Comparison of ENCODE assay signal across 15 mouse cellular contexts in genomic region chr4:7891128-7891527, GRCm38 (mm10).
DNase-seq lines count a peak whose midpoint lies in the region; ATAC-seq and TF ChIP-seq lines count a peak whose summit lies in the region.
"Had no signal": no experiment of that assay in that cellular context is flagged by ENCODE, and none has a peak within 500 bp of the region (broad histone marks: within the 10 kb centered on the region; RNA-seq: fewer than 3 reads in every experiment).

No protein-coding gene starts in this region.

- TF ChIP-seq CTCF in G1E (IDR thresholded peaks at IDR 0.05; ENCODE audit: low read depth, low read length), result 0 out of 2 replicates have a peak, but pooled peaks have one; percentile 19

- no peaks in the 10 kb centered on the region for H3K9me3 ChIP-seq in G1E (replicated peaks)
- H3K9me3 ChIP-seq: lung, embryonic 15.5 days; megakaryocyte, embryonic 14.5 days had no signal

- ATAC-seq in G1E (ENCODE audit: extremely low read depth, insufficient number of reproducible peaks, low FRiP score, poor library complexity, severe bottlenecking), result no peak
- ATAC-seq: forebrain, embryonic 16.5 days had no signal

- DNase-seq in heart, adult 11 months, result peak; percentile 35
- DNase-seq in heart, postnatal 10 days, result no peak
- DNase-seq in thymus, postnatal 14 days, result peak; percentile 15
- no peak for DNase-seq in thymus, postnatal 0 days (ENCODE audit: low spot score)
- DNase-seq in G1E (ENCODE audit: low spot score), result no peak
- DNase-seq in spleen, adult 12 weeks (ENCODE audit: low spot score), result no peak
- no peak for DNase-seq in gastrocnemius, postnatal 14 days
- DNase-seq: cerebellum, adult 8-10 months; gastrocnemius, postnatal 10 days; kidney, adult 18-20 months; kidney, postnatal 4 days; thymus, postnatal 36 days had no signal

- H3K4me3 ChIP-seq in G1E (ENCODE audit: low read depth, low read length), result no peak overlapping the region
- H3K4me3 ChIP-seq: lung, embryonic 15.5 days; megakaryocyte, embryonic 14.5 days had no signal

- H3K36me3 ChIP-seq in G1E (replicated peaks), result no peaks in the 10 kb centered on the region
- H3K36me3 ChIP-seq: lung, embryonic 15.5 days had no signal

- no peaks in the 10 kb centered on the region for H3K4me1 ChIP-seq in G1E (ENCODE audit: insufficient read depth, low read depth, low read length)
- H3K4me1 ChIP-seq: lung, embryonic 15.5 days had no signal

- intact Hi-C loops in heart, postnatal 10 days (cut with DNase I), result no loop called here
- intact Hi-C loops in gastrocnemius, postnatal 14 days (cut with DNase I; ENCODE audit: low total_unique reads), result no loop called here

- H3K27me3 ChIP-seq in G1E (ENCODE audit: insufficient read depth, low read length), result no peaks in the 10 kb centered on the region
- H3K27me3 ChIP-seq: lung, embryonic 15.5 days; megakaryocyte, embryonic 14.5 days had no signal

Comparison
In these comparisons a context has a peak if more than half of its experiments do, and no peak if none do; other contexts are left out.
1. DNase-seq: peak in heart, adult 11 months (single experiment) and thymus, postnatal 14 days (single experiment); none in heart, postnatal 10 days (0 of 2), thymus, postnatal 0 days (single experiment), G1E (single experiment), spleen, adult 12 weeks (single experiment) and gastrocnemius, postnatal 14 days (single experiment).